Mouse (Mus musculus): ENCODE data around the gene Tmem132b.

Tmem132b gene

GRCm38 (mm10) chr5:125767950-125768349 lies 236.4 kb downstream of the Tmem132b start:
- DNase-seq (ENCODE audit: low spot score in 2 of 2) = no peak

GRCm38 (mm10) chr5:125772238-125772637 lies 240.7 kb downstream of the Tmem132b start:
- DNase-seq (ENCODE audit: low spot score in 2 of 2) = no peak

GRCm38 (mm10) chr5:125772756-125773155 lies 241.2 kb downstream of the Tmem132b start:
- no peak for DNase-seq (ENCODE audit: low spot score in 2 of 2)

- no peak for DNase-seq (ENCODE audit: low spot score in 2 of 2)
These were observed 248.8 kb downstream of the Tmem132b start for GRCm38 (mm10) chr5:125780332-125780731.

GRCm38 (mm10) chr5:125792643-125793042 lies 261.1 kb downstream of the Tmem132b start:
- DNase-seq (ENCODE audit: low spot score in 2 of 2) = no peak

DNA sequence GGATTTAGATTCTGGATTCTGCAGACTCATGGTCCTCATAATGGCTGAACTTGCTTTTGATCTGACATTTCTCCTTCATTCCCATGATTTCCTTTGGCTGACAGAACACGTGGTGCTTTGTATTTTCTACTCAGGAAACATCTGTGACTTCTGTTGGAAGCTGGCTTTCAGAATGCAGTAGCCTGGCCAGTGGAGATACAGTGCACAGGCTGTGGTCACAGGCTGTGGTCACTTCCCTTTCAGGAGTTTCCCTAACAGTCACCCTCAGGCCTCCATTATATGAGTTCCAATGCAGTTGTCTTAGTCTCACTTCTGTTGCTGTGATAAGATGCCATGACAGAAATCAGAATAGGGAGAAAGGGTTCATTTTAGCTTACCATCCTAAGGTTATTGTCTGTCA lies 262.7 kb downstream of the Tmem132b start:
- DNase-seq (ENCODE audit: low spot score in 2 of 2) = no peak

GRCm38 (mm10) chr5:125799622-125800021 lies 268.0 kb downstream of the Tmem132b start:
- DNase-seq (ENCODE audit: low spot score in 2 of 2) = no peak

- DNase-seq (ENCODE audit: low spot score in 2 of 2) = peak in 1 of 2 experiments; percentile 44
These were observed 268.5 kb downstream of the Tmem132b start for GRCm38 (mm10) chr5:125800025-125800424.

DNA sequence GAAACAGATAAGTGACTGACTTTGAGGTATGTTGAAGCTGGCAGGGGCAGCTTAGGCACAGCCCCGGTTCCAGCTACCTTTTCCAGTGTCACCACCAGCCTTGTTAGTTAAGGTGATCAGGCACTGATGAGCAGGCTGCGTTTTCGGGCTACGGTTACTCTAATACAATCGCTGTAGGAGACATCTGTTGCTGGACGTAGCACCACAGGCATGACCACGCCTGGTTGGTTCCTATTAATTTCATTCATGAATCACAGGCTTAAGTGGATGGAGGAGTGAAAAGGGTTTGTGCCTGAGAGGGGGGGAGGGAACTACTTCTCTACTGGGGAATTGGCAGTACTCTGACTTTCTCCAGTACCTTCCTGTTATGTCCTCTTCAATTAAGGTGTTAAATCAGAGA lies 271.2 kb downstream of the Tmem132b start:
- no peak for DNase-seq (ENCODE audit: low spot score in 2 of 2)

GRCm38 (mm10) chr5:125805327-125805726 lies 273.8 kb downstream of the Tmem132b start:
- peak; percentile 51 to 76 for DNase-seq (ENCODE audit: low spot score in 2 of 2)

DNA sequence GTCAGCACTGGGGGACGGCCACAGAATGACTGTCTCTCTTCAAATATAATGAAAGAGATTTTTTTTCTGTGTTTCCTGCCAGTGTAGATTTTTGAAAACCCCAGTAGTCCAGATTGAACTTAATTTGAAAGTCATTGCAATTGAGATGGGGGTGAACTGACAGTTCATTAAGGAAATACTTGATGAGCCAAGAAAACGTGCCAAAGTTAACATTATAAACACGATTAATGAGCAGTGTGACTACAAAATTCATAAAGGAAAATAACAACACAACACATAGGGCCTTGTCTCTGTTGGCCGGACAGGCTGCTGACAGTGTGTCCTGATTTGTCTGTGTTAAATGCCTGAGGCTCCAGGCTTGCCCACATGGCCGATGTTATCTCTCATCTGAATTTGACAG lies 276.3 kb downstream of the Tmem132b start:
- no peak for DNase-seq (ENCODE audit: low spot score in 2 of 2)

GRCm38 (mm10) chr5:125829342-125829741 lies 297.8 kb downstream of the Tmem132b start:
- DNase-seq (ENCODE audit: low spot score in 2 of 2) = no peak

DNA sequence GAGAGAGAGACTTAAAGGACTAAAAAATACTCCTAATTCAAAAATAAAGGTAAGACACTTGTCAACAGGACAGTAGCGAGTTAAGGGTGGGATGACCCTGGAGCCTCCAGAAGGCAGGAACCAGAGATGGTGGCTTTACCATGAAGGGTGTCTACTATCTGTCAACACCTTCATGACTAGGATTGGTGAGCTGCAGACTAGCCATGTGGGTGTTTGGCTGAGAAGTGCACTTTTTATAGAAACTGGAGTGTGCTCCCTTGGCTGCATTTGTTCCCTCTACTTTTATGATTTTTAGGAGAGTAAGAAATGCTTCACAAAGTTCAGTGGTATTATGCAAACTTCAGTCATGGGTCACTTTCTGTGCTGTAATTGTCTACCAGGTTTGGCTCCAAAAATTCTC lies 304.3 kb downstream of the Tmem132b start:
- DNase-seq (ENCODE audit: low spot score in 2 of 2) = no peak

DNA sequence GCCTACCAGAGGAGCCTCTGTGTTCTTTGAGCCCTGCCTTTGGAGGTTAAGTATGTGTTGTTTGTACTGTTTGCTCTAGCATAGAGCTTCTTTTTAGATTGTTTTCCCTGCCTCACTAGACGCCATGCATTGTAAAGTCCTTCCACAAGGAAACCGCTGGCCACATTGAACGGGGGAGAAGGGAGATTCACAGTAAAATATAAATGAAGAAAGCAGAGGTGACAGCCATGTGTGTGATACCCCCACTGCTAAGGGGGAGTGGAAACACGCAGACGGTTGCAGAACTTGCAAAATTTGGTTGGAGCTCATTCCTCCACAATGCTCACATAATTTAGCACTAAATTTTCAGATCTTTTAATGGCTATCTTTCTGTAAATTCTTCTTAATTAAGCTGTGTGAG lies 305.2 kb downstream of the Tmem132b start:
- no peak for DNase-seq (ENCODE audit: low spot score in 2 of 2)

Measured in frontal cortex, postnatal 10 days (tissue).